7 mouse cellular contexts compared by ENCODE assay signal in the genomic region with DNA sequence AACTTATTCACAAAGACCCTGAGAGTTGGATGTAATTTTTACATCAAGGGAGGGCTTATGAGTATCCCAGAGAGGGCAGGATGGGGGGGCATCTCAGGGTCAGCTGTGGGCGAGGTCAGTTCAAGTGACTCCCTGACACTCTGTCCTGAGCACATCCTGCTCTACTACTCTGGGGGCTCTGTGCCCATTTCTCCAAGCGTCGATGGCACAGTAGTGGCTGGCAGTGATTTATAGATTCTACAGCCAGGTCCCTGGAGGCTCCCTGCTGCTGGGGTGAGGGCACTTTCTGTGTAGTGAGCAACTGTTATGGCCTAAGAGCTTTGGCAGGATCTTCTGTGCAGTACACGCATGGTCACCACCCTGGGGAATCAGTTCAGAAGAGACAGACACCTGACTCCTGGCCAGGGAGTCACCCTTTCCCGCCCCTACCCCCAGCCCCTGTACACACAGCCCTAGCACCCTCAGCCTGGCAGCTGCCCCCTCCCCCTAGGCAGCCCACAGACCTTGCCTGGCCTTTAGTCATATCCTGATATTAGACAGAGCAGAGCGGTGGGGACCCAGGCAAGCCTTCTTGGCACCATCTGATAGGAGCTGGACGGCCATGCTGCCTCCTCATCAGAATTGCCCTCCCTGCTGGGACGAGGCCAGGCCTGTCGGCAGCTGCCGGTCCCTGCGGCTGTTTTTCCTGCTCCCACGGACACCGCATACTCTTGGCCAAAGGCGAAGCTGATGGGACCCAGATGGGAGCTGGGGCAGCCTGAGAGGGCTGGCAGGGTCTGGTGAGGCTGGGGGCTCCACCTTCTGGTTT. TPM values are rescaled to one million over a fixed set of nuclear protein-coding genes. Genes with fewer than 3 reads are reported as not detected.
DNase-seq lines count a peak whose midpoint lies in the region; ATAC-seq and TF ChIP-seq lines count a peak whose summit lies in the region.

No protein-coding gene starts in this region.

- H3K27ac ChIP-seq in embryonic facial prominence, embryonic 15.5 days (replicated peaks) = no peak overlapping the region
- H3K27ac ChIP-seq in heart, postnatal 0 days (ENCODE audit: low read depth) = no peak overlapping the region
- H3K27ac ChIP-seq in liver, postnatal 0 days (ENCODE audit: low read depth) = no peak overlapping the region

- intact Hi-C loops in left cerebral cortex, postnatal 10 days (cut with DNase I) = no loop called here
- intact Hi-C loops in left cerebral cortex, postnatal 36 days (cut with DNase I) = no loop called here

- H3K4me3 ChIP-seq in embryonic facial prominence, embryonic 15.5 days (replicated peaks) = no peak overlapping the region
- no peak overlapping the region for H3K4me3 ChIP-seq in heart, postnatal 0 days (ENCODE audit: low read depth, low read length)
- no peak overlapping the region for H3K4me3 ChIP-seq in liver, postnatal 0 days (ENCODE audit: low read depth, low read length)

- WGBS in embryonic facial prominence, embryonic 15.5 days = 41% methylated on average over 14 of the region's 14 CpGs
- WGBS in heart, postnatal 0 days = 38% methylated on average over 14 of the region's 14 CpGs
- 74% methylated on average over 14 of the region's 14 CpGs for WGBS in liver, postnatal 0 days (ENCODE audit: insufficient replicate concordance)

- H3K4me1 ChIP-seq in embryonic facial prominence, embryonic 15.5 days = peaks cover 24% of the 10 kb centered on the region
- H3K4me1 ChIP-seq in heart, postnatal 0 days (ENCODE audit: control insufficient read depth, insufficient read depth) = no peaks in the 10 kb centered on the region
- H3K4me1 ChIP-seq in liver, postnatal 0 days (ENCODE audit: insufficient read depth) = no peaks in the 10 kb centered on the region

- ATAC-seq in embryonic facial prominence, embryonic 15.5 days (ENCODE audit: insufficient number of reproducible peaks, low FRiP score, low TSS enrichment, low read depth) = peak; percentile 43
- no peak for ATAC-seq in heart, postnatal 0 days (ENCODE audit: insufficient read depth, low read depth)
- no peak for ATAC-seq in liver, postnatal 0 days

- H3K27me3 ChIP-seq in embryonic facial prominence, embryonic 15.5 days = no peaks in the 10 kb centered on the region
- H3K27me3 ChIP-seq in heart, postnatal 0 days (ENCODE audit: control insufficient read depth, insufficient read depth, low read length) = no peaks in the 10 kb centered on the region
- H3K27me3 ChIP-seq in liver, postnatal 0 days (ENCODE audit: insufficient read depth, low read length) = no peaks in the 10 kb centered on the region

- no peak overlapping the region for H3K9ac ChIP-seq in embryonic facial prominence, embryonic 15.5 days
- no peak overlapping the region for H3K9ac ChIP-seq in heart, postnatal 0 days (replicated peaks; ENCODE audit: low read depth, low read length)
- H3K9ac ChIP-seq in liver, postnatal 0 days (replicated peaks) = no peak overlapping the region

- TF ChIP-seq CTCF in heart, postnatal 0 days (IDR thresholded peaks at IDR 0.05; ENCODE audit: low read depth) = 0 out of 2 replicates have a peak, but pooled peaks have one; percentile 10
- no peak for TF ChIP-seq CTCF in liver, postnatal 0 days (IDR thresholded peaks at IDR 0.05; ENCODE audit: low read depth)

- H3K9me3 ChIP-seq in embryonic facial prominence, embryonic 15.5 days (replicated peaks) = no peaks in the 10 kb centered on the region
- H3K9me3 ChIP-seq in heart, postnatal 0 days (replicated peaks; ENCODE audit: control insufficient read depth, low read length) = no peaks in the 10 kb centered on the region
- no peaks in the 10 kb centered on the region for H3K9me3 ChIP-seq in liver, postnatal 0 days (ENCODE audit: low read length)

- peak; percentile 27 to 76 for DNase-seq in left cerebral cortex, postnatal 10 days (ENCODE audit: extremely low spot score in 1 of 2, low spot score in 2 of 2)
- no peak for DNase-seq in left cerebral cortex, postnatal 36 days (ENCODE audit: low spot score in 2 of 2)
- no peak for DNase-seq in heart, postnatal 0 days (ENCODE audit: low spot score)
- DNase-seq in mesoderm, embryonic 11.5 days (ENCODE audit: low read depth, low spot score) = peak; percentile 36
- DNase-seq in T-cell, adult 2 months (ENCODE audit: low spot score) = no peak
- no peak for DNase-seq in liver, postnatal 0 days

- no peak for TF ChIP-seq EP300 in heart, postnatal 0 days (IDR thresholded peaks at IDR 0.05; ENCODE audit: low read depth)
- TF ChIP-seq EP300 in liver, postnatal 0 days (IDR thresholded peaks at IDR 0.05; ENCODE audit: low read depth) = no peak

- H3K36me3 ChIP-seq in embryonic facial prominence, embryonic 15.5 days = no peaks in the 10 kb centered on the region
- H3K36me3 ChIP-seq in heart, postnatal 0 days (replicated peaks; ENCODE audit: control insufficient read depth, insufficient read depth, low read length) = no peaks in the 10 kb centered on the region
- no peaks in the 10 kb centered on the region for H3K36me3 ChIP-seq in liver, postnatal 0 days (replicated peaks; ENCODE audit: insufficient read depth, low read length)

- H3K4me2 ChIP-seq in embryonic facial prominence, embryonic 15.5 days (replicated peaks) = no peak overlapping the region
- H3K4me2 ChIP-seq in heart, postnatal 0 days (ENCODE audit: low read depth, low read length) = no peak overlapping the region
- no peak overlapping the region for H3K4me2 ChIP-seq in liver, postnatal 0 days (ENCODE audit: low read depth, low read length)

RNA-seq across cellular contexts. Expression of gene 7530416G11Rik, which starts 2.3 kb away (rescaled TPM):
- total RNA-seq in left cerebral cortex, postnatal 10 days (2021) = not detected
- not detected for total RNA-seq in left cerebral cortex, postnatal 36 days (2021)
- polyA plus RNA-seq in embryonic facial prominence, embryonic 15.5 days (2015; fragmentation: Nextera tagmentation; extraction: Ambion mirVana) = not detected in 2 replicates
- not detected in 2 replicates for total RNA-seq in heart, postnatal 0 days (2014; rRNA removed; ENCODE audit: low replicate concordance)
- not detected in 2 replicates for polyA plus RNA-seq in heart, postnatal 0 days (2015; fragmentation: Nextera tagmentation; extraction: Ambion mirVana)
- polyA plus RNA-seq in liver, postnatal 0 days (2015; fragmentation: Nextera tagmentation; extraction: Ambion mirVana) = not detected in 2 replicates

Comparison
In these comparisons a context has a peak if more than half of its experiments do, and no peak if none do; other contexts are left out.
1. DNase-seq: peak in left cerebral cortex, postnatal 10 days (2 of 2) and mesoderm, embryonic 11.5 days (single experiment); none in left cerebral cortex, postnatal 36 days (0 of 2), heart, postnatal 0 days (single experiment), T-cell, adult 2 months (single experiment) and liver, postnatal 0 days (single experiment).